Mouse (Mus musculus) small intestine, adult 2 months (tissue): ENCODE measurements around the gene Tbc1d32.

Source experiments
- CTCF ChIP-seq: fragments of 200-500 bp; IDR thresholded peaks from 2 replicates; pipeline ENCODE4 v1.5.1; 2012; ENCODE audit warnings: low read depth, mild to moderate bottlenecking, control low read depth, inconsistent platforms, low read length, moderate library complexity, mixed read lengths; ENCODE audit not compliant: insufficient replicate concordance, insufficient read length; ENCODE audit errors: extremely low read depth
- POLR2A ChIP-seq: fragments of 200-500 bp; IDR thresholded peaks from 2 replicates; pipeline ENCODE4 v1.6.1; 2012; ENCODE audit warnings: low read depth, mild to moderate bottlenecking, control low read depth, inconsistent platforms, low read length, moderate library complexity

- TF ChIP-seq CTCF (no peak), POLR2A (no peak)
Observed at GRCm38 (mm10) chr10:56158748-56159147, 69.7 kb downstream of the Tbc1d32 start.
